Mouse (Mus musculus) neural tube, embryonic 14.5 days (tissue): ENCODE data around the gene Ash1l. TPM values are rescaled to one million over a fixed set of nuclear protein-coding genes. Genes with fewer than 3 reads are reported as not detected.
"Not testable (repeated sequence)": the region's sequence is repeated elsewhere in the genome, so short reads cannot be mapped to it uniquely, and the experiment has no call there.

Experiments used
- ATAC-seq: fragments of 200-750 bp; cut with Nextera tagmentation; 2 replicates; pipeline ENCODE4 v1.8.0; 2017; ENCODE audit warnings: low read depth, mild to moderate bottlenecking, moderate TSS enrichment, moderate library complexity
- H3K27ac ChIP-seq: fragments of 300-500 bp; sonication (generic); 2 replicates; pipeline ENCODE4 v1.5.1; 2014; ENCODE audit warnings: low read depth, mild to moderate bottlenecking, control low read depth, low read length, moderate library complexity, mixed read lengths
- H3K27me3 ChIP-seq: fragments of 300-500 bp; sonication (generic); 2 replicates; pipeline ENCODE4 v1.6.1; 2014; ENCODE audit warnings: low read length; ENCODE audit not compliant: control insufficient read depth, insufficient read depth
- H3K36me3 ChIP-seq: fragments of 300-500 bp; sonication (generic); 2 replicates; pipeline ENCODE4 v1.6.1; 2014; ENCODE audit warnings: low read length, mixed read lengths; ENCODE audit not compliant: control insufficient read depth, insufficient read depth
- H3K4me1 ChIP-seq: fragments of 300-500 bp; sonication (generic); 2 replicates; pipeline ENCODE4 v1.6.1; 2014; ENCODE audit warnings: low read length; ENCODE audit not compliant: control insufficient read depth, insufficient read depth
- H3K4me2 ChIP-seq: fragments of 300-500 bp; sonication (generic); 2 replicates; pipeline ENCODE4 v1.6.1; 2014; ENCODE audit warnings: mild to moderate bottlenecking, low read depth, low read length, control low read depth
- H3K4me3 ChIP-seq: fragments of 300-500 bp; sonication (generic); 2 replicates; pipeline ENCODE4 v1.5.1; 2014; ENCODE audit warnings: low read depth, low read length, control low read depth, mixed read lengths
- H3K9ac ChIP-seq: fragments of 300-500 bp; sonication (generic); replicated peaks from 2 replicates; pipeline ENCODE4 v1.6.1; 2014; ENCODE audit warnings: low read depth, mild to moderate bottlenecking, control low read depth, low read length, mixed read lengths
- H3K9me3 ChIP-seq: fragments of 300-500 bp; sonication (generic); 2 replicates; pipeline ENCODE4 v1.6.1; 2016; ENCODE audit warnings: low read length; ENCODE audit not compliant: control insufficient read depth
- WGBS: fragments of 180-500 bp; shearing (Covaris S2); extraction: QIAGEN DNeasy Blood & Tissue Kit; methylation state at CpG from one replicate; pipeline ENCODE4 v1.1.7; 2014; 5-methylcytosine and 5-hydroxymethylcytosine counted together
- polyA plus RNA-seq: library from polyadenylated mRNA; unstranded; fragments of >200 nt; fragmentation: Nextera tagmentation; extraction: Ambion mirVana; gene quantifications from 2 replicates; pipeline ENCODE4 v1.2.1, GENCODE M21; 2014

Gene Ash1l
- polyA plus RNA-seq, 1 experiment from 2014 or later = 27.9 TPM

GRCm38 (mm10) chr3:88949786-88950575 is 441 bp upstream of the Ash1l start:
- under 1% methylated on average over 71 of the region's 92 CpGs for WGBS
- Histone ChIP-seq H3K9ac (peak overlapping the region; percentile 93), H3K4me2 (peak overlapping the region; percentile 67), H3K4me1 (peaks cover 31% of the 10 kb centered on the region), H3K27me3 (no peaks in the 10 kb centered on the region), H3K27ac (peak overlapping the region; percentile 99), H3K36me3 (no peaks in the 10 kb centered on the region), H3K9me3 (no peaks in the 10 kb centered on the region), H3K4me3 (peak overlapping the region; percentile 92)
- peak; percentile 94 for ATAC-seq

- H3K9ac ChIP-seq = peak overlapping the region; percentile 93
- peaks cover 31% of the 10 kb centered on the region for H3K4me1 ChIP-seq
- H3K27ac ChIP-seq = peak overlapping the region; percentile 99
- H3K36me3 ChIP-seq = no peaks in the 10 kb centered on the region
- H3K27me3 ChIP-seq = no peaks in the 10 kb centered on the region
- H3K4me3 ChIP-seq = peak overlapping the region; percentile 92
- ATAC-seq = no peak
- 2% methylated on average over 5 of the region's 5 CpGs for WGBS
- no peaks in the 10 kb centered on the region for H3K9me3 ChIP-seq
- H3K4me2 ChIP-seq = peak overlapping the region; percentile 90
Measured at GRCm38 (mm10) chr3:88951327-88951800, 942 bp downstream of the Ash1l start.

- no peak overlapping the region for H3K4me3 ChIP-seq
- H3K27ac ChIP-seq = no peak overlapping the region
- no peaks in the 10 kb centered on the region for H3K27me3 ChIP-seq
- WGBS = 87% methylated on average over 4 of the region's 4 CpGs
- no peak for ATAC-seq
- H3K9me3 ChIP-seq = no peaks in the 10 kb centered on the region
- H3K36me3 ChIP-seq = no peaks in the 10 kb centered on the region
- H3K4me1 ChIP-seq = peaks cover 27% of the 10 kb centered on the region
- no peak overlapping the region for H3K4me2 ChIP-seq
- H3K9ac ChIP-seq = no peak overlapping the region
Measured at GRCm38 (mm10) chr3:88953246-88953645, 2.8 kb downstream of the Ash1l start.

GRCm38 (mm10) chr3:88953736-88954135 is 3.3 kb downstream of the Ash1l start:
- ATAC-seq = no peak

GRCm38 (mm10) chr3:88963211-88963610 is 12.8 kb downstream of the Ash1l start:
- not testable (repeated sequence) for H3K36me3 ChIP-seq, H3K4me1 ChIP-seq, ATAC-seq, H3K9ac ChIP-seq, H3K4me2 ChIP-seq, H3K9me3 ChIP-seq, H3K27ac ChIP-seq, H3K4me3 ChIP-seq, H3K27me3 ChIP-seq

More at GRCm38 (mm10) chr3:88953736-88954135, 3.3 kb downstream of the Ash1l start:
- no peak overlapping the region for H3K4me2 ChIP-seq
- no peaks in the 10 kb centered on the region for H3K27me3 ChIP-seq
- H3K4me3 ChIP-seq = no peak overlapping the region
- no peak overlapping the region for H3K9ac ChIP-seq
- no peaks in the 10 kb centered on the region for H3K36me3 ChIP-seq
- H3K4me1 ChIP-seq = peaks cover 22% of the 10 kb centered on the region
- no peaks in the 10 kb centered on the region for H3K9me3 ChIP-seq
- H3K27ac ChIP-seq = no peak overlapping the region

GRCm38 (mm10) chr3:88975012-88975411 is 24.6 kb downstream of the Ash1l start:
- Histone ChIP-seq H3K27me3 (no peaks in the 10 kb centered on the region), H3K36me3 (no peaks in the 10 kb centered on the region), H3K4me1 (no peaks in the 10 kb centered on the region), H3K4me2 (no peak overlapping the region), H3K4me3 (no peak overlapping the region), H3K27ac (no peak overlapping the region), H3K9ac (no peak overlapping the region), H3K9me3 (no peaks in the 10 kb centered on the region)
- WGBS = 79% methylated on average over 2 of the region's 2 CpGs
- ATAC-seq = no peak

- Histone ChIP-seq H3K27ac (no peak overlapping the region), H3K9ac (no peak overlapping the region), H3K4me3 (no peak overlapping the region), H3K36me3 (peaks cover 14% of the 10 kb centered on the region), H3K4me2 (no peak overlapping the region), H3K9me3 (no peaks in the 10 kb centered on the region), H3K27me3 (no peaks in the 10 kb centered on the region), H3K4me1 (0 out of 2 replicates have a peak, but pooled peaks cover 3% of the 10 kb centered on the region)
- no peak for ATAC-seq
- 80% methylated on average over 8 of the region's 8 CpGs for WGBS
Measured at GRCm38 (mm10) chr3:88981206-88982010, 31.0 kb downstream of the Ash1l start.

GRCm38 (mm10) chr3:88983921-88984381 is 33.5 kb downstream of the Ash1l start:
- H3K4me3 ChIP-seq = no peak overlapping the region
- peak; percentile 70; the same call in 1 of the 2 replicates for ATAC-seq
- H3K4me2 ChIP-seq = no peak overlapping the region
- H3K9ac ChIP-seq = no peak overlapping the region
- 9% methylated on average over 4 of the region's 4 CpGs for WGBS
- H3K9me3 ChIP-seq = no peaks in the 10 kb centered on the region
- H3K4me1 ChIP-seq = 0 out of 2 replicates have a peak, but pooled peaks cover 3% of the 10 kb centered on the region
- peaks cover 14% of the 10 kb centered on the region for H3K36me3 ChIP-seq
- H3K27me3 ChIP-seq = no peaks in the 10 kb centered on the region
- no peak overlapping the region for H3K27ac ChIP-seq

- Histone ChIP-seq H3K9me3 (no peaks in the 10 kb centered on the region), H3K36me3 (no peaks in the 10 kb centered on the region), H3K4me3 (no peak overlapping the region), H3K9ac (no peak overlapping the region), H3K27me3 (no peaks in the 10 kb centered on the region), H3K4me1 (no peaks in the 10 kb centered on the region), H3K27ac (no peak overlapping the region), H3K4me2 (no peak overlapping the region)
- WGBS = 87% methylated on average over 2 of the region's 2 CpGs
- ATAC-seq = no peak
Measured at GRCm38 (mm10) chr3:88992793-88993192, 42.4 kb downstream of the Ash1l start.
